Mouse (Mus musculus) kidney, adult 11 months (tissue): ENCODE data around the gene Ppp1r9b.

Experiments used
- DNase-seq: peaks from one replicate; pipeline ENCODE4 v3.0.0; 2022

The Ppp1r9b gene

DNA sequence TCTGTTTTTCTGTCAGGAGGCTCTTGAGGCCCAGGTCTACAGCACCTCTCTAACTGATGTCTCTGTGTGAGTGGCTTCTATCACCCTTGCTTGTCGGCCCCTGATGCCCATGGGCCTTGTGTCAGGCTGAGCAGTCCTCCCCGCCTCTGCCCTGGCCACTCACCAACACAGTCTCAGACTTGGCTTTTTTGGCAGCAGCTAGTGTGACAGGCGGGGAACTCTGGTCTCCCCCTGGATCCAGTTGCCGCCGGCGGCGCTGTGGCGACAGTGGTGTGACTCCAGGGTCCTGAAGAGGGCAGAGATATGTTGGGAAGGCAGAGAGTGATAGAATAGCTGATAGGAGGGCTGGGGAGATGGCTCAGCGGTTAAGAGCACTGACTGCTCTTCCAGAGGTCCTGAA is 62.2 kb downstream of the Ppp1r9b start:
- no peak for DNase-seq
